Mouse (Mus musculus) G1E-ER4 (cell line): ENCODE results near the gene Phospho1. TPM values are rescaled to one million over a fixed set of nuclear protein-coding genes. Genes with fewer than 3 reads are reported as not detected.

Experiments used
- GATA1 ChIP-seq: IDR thresholded peaks from one replicate; pipeline ENCODE4 v1.8.0; 2012; ENCODE audit warnings: low read length, inconsistent platforms
- polyA plus RNA-seq: library from polyadenylated mRNA; stranded (reverse); fragments of >175 nt; gene quantifications from 2 replicates; pipeline ENCODE4 v1.2.3, GENCODE M21; 2012

Gene Phospho1
- polyA plus RNA-seq, 1 experiment = 284 TPM

DNA sequence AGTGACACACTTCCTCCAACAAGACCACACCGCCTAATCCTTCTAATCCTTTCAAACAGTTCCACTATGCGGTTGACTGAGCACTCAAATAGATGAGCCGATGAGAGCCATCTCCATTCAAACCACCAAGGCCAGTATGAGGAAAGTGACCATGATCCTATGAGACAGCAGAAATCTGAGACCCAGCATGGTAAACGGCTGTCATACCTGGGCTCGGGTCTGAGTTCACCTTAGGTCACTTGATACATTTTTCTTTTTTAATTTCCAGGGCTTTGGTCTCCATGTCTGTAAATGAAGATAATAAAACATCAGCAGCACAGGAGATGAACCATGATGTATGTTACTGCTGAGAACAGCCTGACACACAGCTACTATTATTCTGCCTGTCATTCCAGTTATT is 16.4 kb upstream of the Phospho1 start:
- no peak for TF ChIP-seq GATA1

DNA sequence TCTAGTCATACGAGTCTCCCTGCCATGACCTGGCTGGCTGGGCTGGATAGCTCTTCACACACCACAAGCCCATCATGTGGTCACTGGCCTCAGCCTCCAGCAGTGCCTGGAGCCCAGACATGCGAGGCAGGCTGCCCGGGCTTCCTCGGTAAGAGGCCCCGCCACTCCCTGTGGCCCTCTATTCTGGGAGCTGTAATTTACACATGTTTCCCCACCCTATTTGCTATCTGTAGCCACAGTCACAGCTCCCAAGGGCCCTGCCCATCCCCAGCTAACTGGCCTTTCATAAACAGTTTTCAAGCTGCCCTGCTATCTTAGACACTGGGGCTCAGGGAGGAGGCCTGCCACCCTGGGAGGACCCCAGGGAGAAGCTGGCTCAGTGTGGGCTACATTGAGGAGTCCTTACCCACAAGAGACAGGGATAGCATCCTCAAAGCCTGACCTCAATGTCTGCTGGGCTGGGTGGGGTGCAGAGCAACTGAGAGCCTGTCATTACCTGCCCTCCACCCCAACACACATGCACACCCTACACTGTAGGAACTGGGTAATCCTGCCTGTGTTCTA is 15.8 kb upstream of the Phospho1 start:
- no peak for TF ChIP-seq GATA1

GRCm38 (mm10) chr11:95809603-95810002 is 14.7 kb upstream of the Phospho1 start:
- TF ChIP-seq GATA1 = no peak

DNA sequence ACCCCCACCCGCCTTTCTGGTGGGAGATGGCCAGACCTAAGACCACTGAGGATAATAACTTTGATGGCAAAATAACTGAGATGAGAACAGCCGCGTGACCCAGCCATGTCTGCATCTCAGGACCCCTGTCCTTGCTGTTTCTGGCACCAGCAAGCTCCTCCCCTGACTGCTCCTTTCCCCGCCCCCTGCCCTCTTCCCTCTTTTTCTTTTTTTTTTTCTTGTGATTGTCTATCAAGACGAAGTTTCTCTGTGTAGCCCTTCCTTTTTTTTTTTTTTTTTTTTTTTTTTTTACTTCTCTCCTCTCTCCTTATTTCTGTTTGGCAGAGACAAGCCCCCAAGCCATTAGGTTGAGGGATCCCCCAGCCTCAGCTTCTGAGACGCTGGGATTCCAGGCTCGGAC is 13.5 kb upstream of the Phospho1 start:
- TF ChIP-seq GATA1 = no peak

DNA sequence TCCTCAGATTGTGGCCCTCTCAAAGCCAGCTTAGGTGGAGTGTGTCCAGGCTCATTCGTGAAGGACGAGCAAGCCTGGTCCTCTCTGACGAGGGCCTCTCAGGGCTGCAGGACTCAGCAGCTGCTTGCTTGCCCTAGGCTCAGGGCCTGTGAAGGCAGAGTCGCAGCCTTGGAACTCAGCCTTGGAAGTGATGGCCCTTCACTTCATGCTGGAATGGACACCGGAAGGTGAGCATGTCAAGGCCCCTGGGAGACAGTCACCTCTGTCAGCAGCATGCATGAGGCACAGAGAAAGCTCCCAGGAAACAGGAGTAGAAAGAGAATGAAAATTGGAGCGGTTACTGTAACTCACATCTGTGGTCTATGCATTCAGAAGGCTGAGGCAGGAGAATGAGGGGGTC is 12.6 kb upstream of the Phospho1 start:
- no peak for TF ChIP-seq GATA1

GRCm38 (mm10) chr11:95812224-95812623 is 12.1 kb upstream of the Phospho1 start:
- TF ChIP-seq GATA1 = no peak

DNA sequence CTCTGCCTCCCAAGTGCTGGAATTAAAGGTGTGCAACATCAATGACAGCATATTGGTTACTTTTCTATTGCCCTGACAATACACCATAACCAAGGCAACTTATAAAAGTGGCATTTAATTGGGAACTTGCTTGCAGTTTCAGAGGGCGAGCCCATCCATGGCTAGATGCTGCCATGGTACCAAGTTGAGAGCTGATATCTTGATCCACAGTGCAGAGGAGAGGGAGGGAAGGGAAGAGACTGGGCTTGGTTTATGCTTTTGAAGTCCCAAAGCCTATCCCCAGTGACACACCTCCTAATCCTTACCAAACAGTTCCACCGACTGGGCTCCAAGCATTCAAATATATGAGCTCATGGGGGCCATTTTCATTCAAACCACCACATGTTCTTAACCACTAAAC is 10.2 kb upstream of the Phospho1 start:
- TF ChIP-seq GATA1 = no peak

DNA sequence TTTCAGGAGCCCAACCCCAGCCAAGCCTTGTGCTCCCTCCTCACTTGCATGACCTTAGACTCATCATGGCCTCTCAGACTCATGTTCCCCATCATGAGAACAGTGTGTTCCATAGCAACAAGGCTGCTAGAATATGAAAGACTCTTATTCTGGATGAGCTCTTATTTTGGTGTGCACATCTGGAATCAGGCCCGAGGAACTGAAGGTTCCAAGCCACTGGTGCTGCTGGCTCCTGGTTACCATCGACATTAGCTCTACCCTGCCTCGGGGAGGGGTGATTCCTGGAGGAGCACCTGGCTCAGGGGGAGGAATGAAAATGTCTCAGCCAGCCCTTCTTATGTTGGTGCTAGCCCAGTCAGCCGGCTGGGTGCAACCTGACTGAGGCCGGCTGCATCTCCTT is 9.4 kb upstream of the Phospho1 start:
- TF ChIP-seq GATA1 = no peak

GRCm38 (mm10) chr11:95815412-95815811 is 8.9 kb upstream of the Phospho1 start:
- no peak for TF ChIP-seq GATA1

GRCm38 (mm10) chr11:95819138-95819537 is 5.2 kb upstream of the Phospho1 start:
- TF ChIP-seq GATA1 = no peak

- TF ChIP-seq GATA1 = no peak
These were observed 2.8 kb upstream of the Phospho1 start for GRCm38 (mm10) chr11:95821511-95821910.

DNA sequence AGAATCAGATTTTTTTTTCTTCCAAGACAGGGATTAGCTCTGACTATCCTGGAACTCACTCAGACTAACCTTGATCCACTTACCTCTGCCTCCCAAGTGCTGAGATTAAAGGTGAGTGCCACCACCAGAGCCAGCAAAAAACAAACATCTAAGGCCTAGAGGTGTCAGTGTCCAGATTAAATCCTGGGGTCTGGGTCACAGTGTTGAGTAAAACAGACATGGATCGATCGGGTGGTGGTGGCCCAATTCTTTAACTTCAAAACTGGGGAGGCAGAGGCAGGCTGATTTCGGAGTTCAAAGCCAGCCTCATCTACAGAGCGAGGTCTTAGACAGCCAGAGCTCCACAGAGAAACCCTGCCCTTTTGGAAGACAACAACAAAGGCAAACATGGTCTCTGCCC is 1.9 kb upstream of the Phospho1 start:
- no peak for TF ChIP-seq GATA1

DNA sequence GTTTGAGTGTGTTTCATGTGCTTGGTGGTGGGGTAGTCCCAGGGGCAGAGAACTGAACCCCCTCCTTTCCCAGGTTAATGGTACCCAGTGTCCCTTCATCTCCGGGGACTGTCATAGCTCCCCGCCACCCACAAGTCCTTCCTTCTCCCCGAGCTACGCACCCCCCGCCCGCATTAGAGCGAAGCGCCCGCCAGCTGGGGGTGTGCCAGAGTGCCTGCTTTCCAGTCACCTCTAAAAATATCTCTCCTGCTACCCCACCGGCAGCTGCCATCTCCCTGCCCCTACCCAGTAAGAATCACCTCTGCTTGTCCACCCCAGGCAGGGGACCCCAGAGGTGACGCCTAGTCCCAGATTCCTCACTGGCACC is 561 bp downstream of the Phospho1 start:
- no peak for TF ChIP-seq GATA1

DNA sequence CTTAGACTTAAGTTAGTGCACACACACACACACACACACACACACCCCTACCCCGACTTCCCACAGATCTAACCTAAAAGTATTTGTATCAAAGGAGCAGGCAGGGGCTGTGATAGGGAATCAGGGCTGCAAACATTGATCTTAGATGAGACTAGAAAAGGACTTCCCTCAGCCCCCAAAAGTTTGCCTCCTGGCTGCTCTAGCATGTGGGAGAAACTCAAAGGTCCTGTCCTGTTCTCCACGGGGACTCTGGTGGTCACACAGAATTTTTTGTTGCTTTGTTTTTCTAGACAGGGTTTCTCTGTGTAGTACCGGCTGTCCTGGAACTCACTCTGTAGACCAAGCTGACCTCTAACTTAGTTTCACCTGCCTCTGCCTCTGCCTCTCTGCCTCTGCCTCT is 1.3 kb downstream of the Phospho1 start:
- TF ChIP-seq GATA1 = no peak

DNA sequence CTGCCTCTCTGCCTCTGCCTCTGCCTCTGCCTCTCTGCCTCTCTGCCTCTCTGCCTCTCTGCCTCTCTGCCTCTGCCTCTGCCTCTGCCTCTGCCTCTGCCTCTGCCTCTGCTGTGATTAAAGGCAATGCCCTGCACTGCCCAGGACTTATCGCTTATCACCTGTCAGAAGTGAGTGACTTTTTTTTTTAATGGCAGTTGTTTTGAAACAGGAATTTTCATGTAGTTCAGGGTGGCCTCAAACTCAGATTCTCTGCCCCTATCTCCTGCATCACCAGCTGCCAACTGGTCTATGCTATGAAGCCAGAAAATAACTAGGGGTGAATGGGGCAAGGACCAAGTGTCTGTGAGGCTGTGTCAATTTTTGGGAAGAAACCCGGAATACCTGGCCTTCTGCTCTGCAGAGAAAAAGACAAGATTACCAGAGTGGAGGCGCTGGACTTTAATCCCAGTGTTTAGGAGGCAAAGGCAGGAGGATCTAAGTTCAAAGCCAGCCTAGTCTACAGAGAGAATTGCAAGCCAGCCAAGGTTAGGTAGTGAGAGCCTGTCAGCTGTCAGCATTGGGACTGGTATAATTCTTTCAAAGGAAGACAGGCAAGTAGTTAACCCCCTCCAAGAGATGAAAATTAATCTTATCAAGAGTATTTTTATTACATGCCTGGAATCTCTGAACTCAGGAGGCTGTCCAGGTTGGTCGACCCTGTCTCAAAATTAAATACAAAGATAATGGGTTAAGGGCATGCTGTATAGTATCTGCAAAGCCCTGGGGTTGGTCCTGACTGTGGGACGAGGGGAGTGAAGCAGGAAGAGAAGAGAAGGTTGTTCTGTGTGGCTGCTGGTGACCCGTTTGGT is 2.2 kb downstream of the Phospho1 start:
- TF ChIP-seq GATA1 = no peak

- TF ChIP-seq GATA1 = no peak
These were observed 2.8 kb downstream of the Phospho1 start for GRCm38 (mm10) chr11:95827168-95827447.

- no peak for TF ChIP-seq GATA1
These were observed 3.3 kb downstream of the Phospho1 start for GRCm38 (mm10) chr11:95827464-95828085.
